Mouse (Mus musculus) lung, embryonic 16.5 days (tissue): ENCODE results near the gene Ift122. TPM values are rescaled to one million over a fixed set of nuclear protein-coding genes. Genes with fewer than 3 reads are reported as not detected.
A peak's percentile ranks its signal among the peaks of the same experiment; 100 is the strongest.

Source experiments
- ATAC-seq: fragments of 200-750 bp; cut with Nextera tagmentation; 2 replicates; pipeline ENCODE4 v1.8.0; 2017; ENCODE audit warnings: low read depth, mild to moderate bottlenecking, moderate library complexity
- H3K27ac ChIP-seq: fragments of 300-500 bp; sonication (generic); 2 replicates; pipeline ENCODE4 v1.5.1; 2014; ENCODE audit warnings: mild to moderate bottlenecking, control low read depth, low read length
- H3K27me3 ChIP-seq: fragments of 300-500 bp; sonication (generic); 2 replicates; pipeline ENCODE4 v1.6.1; 2014; ENCODE audit warnings: low read depth, low read length, mixed read lengths; ENCODE audit not compliant: control insufficient read depth, insufficient read depth
- H3K36me3 ChIP-seq: fragments of 300-500 bp; sonication (generic); 2 replicates; pipeline ENCODE4 v1.6.1; 2014; ENCODE audit warnings: low read length; ENCODE audit not compliant: control insufficient read depth, insufficient read depth
- H3K4me1 ChIP-seq: fragments of 300-500 bp; sonication (generic); replicated peaks from 2 replicates; pipeline ENCODE4 v1.6.1; 2014; ENCODE audit warnings: low read length, mixed read lengths; ENCODE audit not compliant: control insufficient read depth, insufficient read depth
- H3K4me2 ChIP-seq: fragments of 300-500 bp; sonication (generic); 2 replicates; pipeline ENCODE4 v1.6.1; 2014; ENCODE audit warnings: low read depth, low read length, control low read depth
- H3K4me3 ChIP-seq: fragments of 300-500 bp; sonication (generic); 2 replicates; pipeline ENCODE4 v1.5.1; 2014; ENCODE audit warnings: mild to moderate bottlenecking, low read length, control low read depth
- H3K9ac ChIP-seq: fragments of 300-500 bp; sonication (generic); 2 replicates; pipeline ENCODE4 v1.6.1; 2014; ENCODE audit warnings: low read length, control low read depth
- H3K9me3 ChIP-seq: fragments of 300-500 bp; sonication (generic); 2 replicates; pipeline ENCODE4 v1.6.1; 2016; ENCODE audit warnings: low read length; ENCODE audit not compliant: control insufficient read depth
- WGBS: fragments of 180-500 bp; shearing (Covaris S2); extraction: QIAGEN DNeasy Blood & Tissue Kit; methylation state at CpG from one replicate; pipeline ENCODE4 v1.1.7; 2014; 5-methylcytosine and 5-hydroxymethylcytosine counted together
- polyA plus RNA-seq: library from polyadenylated mRNA; unstranded; fragments of >200 nt; fragmentation: Nextera tagmentation; extraction: Ambion mirVana; gene quantifications from 2 replicates; pipeline ENCODE4 v1.2.1, GENCODE M21; 2015

Ift122 gene
- polyA plus RNA-seq, 1 experiment from 2014 or later: 23.5 TPM

DNA sequence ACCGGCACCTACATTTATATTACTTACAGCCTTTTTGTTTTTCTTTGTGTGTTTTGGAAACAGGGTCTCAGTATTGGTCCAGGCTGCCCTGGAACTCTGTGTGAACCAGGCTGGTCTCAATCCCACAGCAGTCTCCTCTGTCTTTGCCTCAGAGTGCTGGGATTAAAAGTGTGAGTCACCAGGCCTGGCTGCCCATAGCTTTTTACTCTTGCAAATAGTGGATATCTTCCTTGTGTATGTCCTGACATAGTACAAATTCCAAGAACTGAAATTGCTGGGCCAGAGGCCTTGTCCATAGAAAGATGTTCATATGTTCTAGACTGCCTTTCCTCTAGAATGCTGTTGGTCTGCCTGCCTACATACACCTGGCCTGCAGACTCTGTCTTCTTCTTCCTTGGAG is 43.1 kb downstream of the Ift122 start:
- H3K4me2 ChIP-seq: no peak overlapping the region
- no peak overlapping the region for H3K9ac ChIP-seq
- H3K4me1 ChIP-seq: peaks cover 23% of the 10 kb centered on the region
- H3K4me3 ChIP-seq: no peak overlapping the region
- H3K27me3 ChIP-seq: no peaks in the 10 kb centered on the region
- no peak for ATAC-seq
- 68% methylated on average over 1 of the region's 1 CpGs for WGBS
- H3K9me3 ChIP-seq: no peaks in the 10 kb centered on the region
- H3K36me3 ChIP-seq: no peaks in the 10 kb centered on the region
- H3K27ac ChIP-seq: peak overlapping the region; percentile 73; the same call in 1 of the 2 replicates

DNA sequence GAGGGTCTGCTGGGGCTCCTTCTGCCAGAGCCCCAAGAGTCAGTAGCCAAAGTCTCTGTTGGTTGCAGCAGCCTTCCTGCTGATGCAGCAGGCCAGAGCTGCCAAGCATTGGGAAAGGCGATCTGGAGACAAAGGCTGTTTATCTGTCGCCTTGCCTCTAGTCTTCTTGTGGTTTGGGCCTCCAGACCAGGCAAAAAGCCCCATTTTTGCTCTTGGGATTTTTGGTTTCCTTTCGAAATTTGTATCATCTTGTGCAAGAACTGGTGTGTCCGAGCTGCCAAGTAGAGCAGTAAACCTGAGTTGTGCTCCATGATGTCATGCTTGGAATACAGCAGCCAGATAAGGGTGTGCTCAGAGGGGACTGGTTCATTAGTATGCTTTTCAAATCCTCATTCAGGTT is 43.8 kb downstream of the Ift122 start:
- 57% methylated on average over 4 of the region's 4 CpGs for WGBS
- Histone ChIP-seq H3K4me3 (no peak overlapping the region), H3K4me1 (peaks cover 18% of the 10 kb centered on the region), H3K27me3 (no peaks in the 10 kb centered on the region), H3K27ac (peak overlapping the region; percentile 73), H3K36me3 (no peaks in the 10 kb centered on the region), H3K4me2 (no peak overlapping the region), H3K9me3 (no peaks in the 10 kb centered on the region), H3K9ac (0 out of 2 replicates have a peak overlapping the region, but pooled peaks have one; percentile 21)
- ATAC-seq: peak; percentile 42; the same call in 1 of the 2 replicates

DNA sequence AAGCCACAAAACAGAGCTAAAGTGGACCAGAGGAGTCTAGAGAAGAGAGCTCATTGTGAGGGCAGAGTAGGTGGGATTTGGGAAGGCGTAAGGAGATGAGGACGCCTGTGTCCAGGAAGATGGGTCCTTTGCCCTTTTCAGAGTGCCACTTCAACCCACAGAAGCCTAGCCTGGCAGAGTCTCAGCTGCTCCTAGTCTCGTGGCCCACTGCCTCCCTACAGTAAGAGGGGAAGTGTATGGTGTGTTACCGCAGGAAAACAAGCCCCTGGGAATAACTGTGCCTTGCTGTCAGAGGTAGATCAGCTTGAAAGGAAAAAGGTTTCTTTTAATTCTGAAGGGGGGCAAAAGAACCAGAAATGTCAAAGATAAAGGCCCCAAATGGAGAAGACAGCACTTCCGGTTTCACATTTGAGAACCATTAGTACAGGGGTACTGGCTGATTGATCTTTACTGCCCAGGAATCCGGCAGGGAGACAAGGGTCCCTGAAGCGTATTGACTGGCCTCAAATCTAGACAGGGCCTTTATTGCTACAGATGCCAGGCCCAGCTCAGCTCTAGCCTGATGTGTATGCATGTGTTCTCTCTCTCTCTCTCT is 44.8 kb downstream of the Ift122 start:
- Histone ChIP-seq H3K27me3 (no peaks in the 10 kb centered on the region), H3K4me1 (peaks cover 13% of the 10 kb centered on the region), H3K9me3 (no peaks in the 10 kb centered on the region), H3K9ac (no peak overlapping the region), H3K4me2 (no peak overlapping the region), H3K4me3 (no peak overlapping the region), H3K27ac (no peak overlapping the region), H3K36me3 (no peaks in the 10 kb centered on the region)
- no peak for ATAC-seq
- 79% methylated on average over 7 of the region's 7 CpGs for WGBS

DNA sequence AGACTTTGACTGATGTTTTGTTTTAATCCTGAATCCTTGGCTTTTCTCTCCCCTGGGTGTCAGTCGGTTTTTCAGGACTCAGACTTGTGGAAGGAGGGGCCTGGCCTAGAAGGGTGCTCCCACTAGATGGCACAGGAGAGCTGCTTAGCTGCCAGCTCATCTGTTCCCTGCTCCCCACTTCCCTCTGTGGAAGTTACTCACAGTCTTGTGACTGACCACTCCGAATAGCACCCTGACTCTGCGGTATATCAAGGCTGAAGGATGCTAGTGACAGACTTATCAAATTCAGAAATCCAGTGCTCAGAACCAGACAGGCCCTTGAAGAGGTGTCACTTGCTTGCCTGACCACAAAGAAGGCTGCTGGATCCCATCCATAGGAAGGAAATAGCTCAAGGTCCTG is 47.8 kb downstream of the Ift122 start:
- Histone ChIP-seq H3K27me3 (no peaks in the 10 kb centered on the region), H3K36me3 (no peaks in the 10 kb centered on the region), H3K4me1 (peaks cover 22% of the 10 kb centered on the region), H3K9me3 (no peaks in the 10 kb centered on the region), H3K27ac (peak overlapping the region; percentile 23), H3K4me2 (no peak overlapping the region), H3K9ac (no peak overlapping the region), H3K4me3 (no peak overlapping the region)
- peak; percentile 79 for ATAC-seq
- 7% methylated on average over 3 of the region's 3 CpGs for WGBS

DNA sequence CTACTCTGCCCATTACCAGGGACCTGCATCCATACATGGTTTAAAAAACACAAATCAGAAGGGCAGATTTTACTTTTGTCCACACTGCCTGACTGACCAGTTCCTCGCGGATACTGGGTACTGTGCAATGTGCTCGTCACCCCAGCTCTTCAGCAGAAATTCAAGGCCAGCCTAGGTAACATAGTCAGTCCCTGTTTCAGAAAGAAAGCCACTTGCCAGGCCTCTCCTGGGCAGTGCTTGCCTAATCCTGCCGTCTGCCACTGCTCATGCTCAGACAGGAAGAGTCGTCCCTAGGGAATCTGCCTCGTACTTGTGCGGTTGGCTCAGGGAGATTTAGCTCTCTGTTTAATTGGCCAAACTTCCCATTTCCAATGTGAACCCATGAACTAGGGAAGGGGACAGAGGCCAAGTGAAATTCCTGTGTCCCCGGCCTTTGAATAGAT is 48.2 kb downstream of the Ift122 start:
- no peak overlapping the region for H3K9ac ChIP-seq
- H3K4me2 ChIP-seq: no peak overlapping the region
- H3K27me3 ChIP-seq: no peaks in the 10 kb centered on the region
- no peaks in the 10 kb centered on the region for H3K9me3 ChIP-seq
- peak overlapping the region; percentile 23 for H3K27ac ChIP-seq
- H3K4me1 ChIP-seq: peaks cover 21% of the 10 kb centered on the region
- WGBS: 69% methylated on average over 8 of the region's 8 CpGs
- no peak overlapping the region for H3K4me3 ChIP-seq
- H3K36me3 ChIP-seq: no peaks in the 10 kb centered on the region
- peak; percentile 45 for ATAC-seq

DNA sequence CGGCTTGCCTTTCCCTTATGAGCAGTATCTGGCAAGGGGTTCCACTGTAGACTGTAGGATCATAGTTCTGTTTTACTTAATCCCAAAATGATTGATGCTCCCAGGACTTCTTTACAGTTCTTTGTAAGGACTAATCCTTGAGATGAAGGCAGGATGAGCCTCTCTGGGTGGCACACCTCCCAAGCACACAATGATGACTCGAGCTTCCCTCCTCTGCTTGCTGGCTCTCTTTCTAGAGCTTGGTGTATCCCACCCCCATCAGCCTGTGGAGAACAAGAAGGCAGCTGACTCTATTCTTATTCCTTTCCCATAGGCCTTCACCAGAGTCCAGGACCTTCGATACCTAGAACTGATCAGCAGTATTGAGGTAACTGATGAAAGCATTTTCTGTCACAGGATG is 49.3 kb downstream of the Ift122 start:
- Histone ChIP-seq H3K4me2 (no peak overlapping the region), H3K27me3 (no peaks in the 10 kb centered on the region), H3K9me3 (no peaks in the 10 kb centered on the region), H3K4me1 (peaks cover 15% of the 10 kb centered on the region), H3K4me3 (no peak overlapping the region), H3K9ac (no peak overlapping the region), H3K36me3 (peaks cover 5% of the 10 kb centered on the region), H3K27ac (no peak overlapping the region)
- ATAC-seq: no peak
- 82% methylated on average over 3 of the region's 3 CpGs for WGBS

DNA sequence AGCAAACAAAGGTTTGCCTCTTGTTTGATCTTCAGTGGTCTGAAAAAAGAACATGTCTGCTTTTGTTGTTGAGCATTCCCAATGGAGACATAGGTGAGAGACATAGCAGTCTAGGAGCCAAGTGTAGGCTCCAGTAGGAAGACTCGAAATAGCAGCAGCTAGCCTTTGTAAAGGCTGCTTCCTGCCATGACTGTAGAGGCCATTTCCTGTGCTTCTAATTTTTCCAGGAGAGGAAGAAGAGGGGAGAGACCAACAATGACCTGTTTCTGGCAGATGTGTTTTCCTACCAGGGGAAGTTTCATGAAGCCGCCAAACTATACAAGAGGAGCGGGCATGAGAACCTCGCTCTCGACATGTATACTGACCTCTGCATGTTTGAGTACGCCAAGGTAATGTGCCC is 52.3 kb downstream of the Ift122 start:
- H3K4me3 ChIP-seq: no peak overlapping the region
- peaks cover 5% of the 10 kb centered on the region for H3K36me3 ChIP-seq
- no peak overlapping the region for H3K9ac ChIP-seq
- no peaks in the 10 kb centered on the region for H3K27me3 ChIP-seq
- ATAC-seq: peak; percentile 20; the same call in 1 of the 2 replicates
- no peak overlapping the region for H3K4me2 ChIP-seq
- peak overlapping the region; percentile 80 for H3K27ac ChIP-seq
- H3K4me1 ChIP-seq: peaks cover 31% of the 10 kb centered on the region
- 59% methylated on average over 6 of the region's 6 CpGs for WGBS
- no peaks in the 10 kb centered on the region for H3K9me3 ChIP-seq

DNA sequence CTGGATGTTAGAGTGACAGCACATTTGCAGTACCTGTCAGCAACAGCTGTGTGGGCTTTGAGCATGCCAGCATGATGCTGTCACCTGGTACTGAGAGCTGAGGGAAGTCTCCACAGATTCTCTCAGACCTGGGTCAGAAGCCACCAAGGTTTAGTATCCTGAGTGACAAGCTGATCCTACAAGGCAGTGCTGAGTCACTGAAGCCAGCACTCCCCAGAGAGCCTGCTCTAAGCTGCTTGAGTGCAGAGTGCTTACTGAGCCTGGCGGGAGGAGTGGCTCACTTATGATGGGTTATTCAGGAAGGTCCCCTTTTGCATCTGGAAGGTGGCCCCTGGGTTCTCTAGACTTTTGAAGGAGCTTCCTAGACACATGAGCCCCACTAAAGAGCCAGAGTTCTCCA is 53.2 kb downstream of the Ift122 start:
- H3K4me2 ChIP-seq: no peak overlapping the region
- no peak for ATAC-seq
- H3K27ac ChIP-seq: no peak overlapping the region
- no peaks in the 10 kb centered on the region for H3K9me3 ChIP-seq
- no peaks in the 10 kb centered on the region for H3K27me3 ChIP-seq
- WGBS: 94% methylated on average over 1 of the region's 1 CpGs
- no peak overlapping the region for H3K9ac ChIP-seq
- no peak overlapping the region for H3K4me3 ChIP-seq
- H3K36me3 ChIP-seq: peaks cover 5% of the 10 kb centered on the region
- H3K4me1 ChIP-seq: peaks cover 27% of the 10 kb centered on the region

DNA sequence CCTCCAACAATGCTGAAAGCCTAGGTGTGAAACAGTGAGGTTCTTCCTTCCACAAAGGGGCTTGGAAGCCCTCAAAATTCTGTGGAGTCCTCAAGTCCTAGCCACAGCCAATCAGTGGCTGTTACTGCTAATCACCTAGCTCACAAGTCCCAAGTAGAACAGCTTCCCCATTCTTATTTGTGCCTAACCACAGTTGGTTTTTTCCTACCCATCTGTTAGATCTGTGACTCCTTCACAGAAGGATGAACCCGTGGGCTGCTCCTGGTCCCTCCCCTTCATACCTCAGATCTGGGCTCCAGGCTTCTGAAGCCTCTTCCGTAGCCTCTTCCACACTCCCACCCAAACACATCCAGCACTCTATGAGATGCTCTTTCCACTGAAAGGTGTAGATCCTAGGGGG is 53.6 kb downstream of the Ift122 start:
- peaks cover 5% of the 10 kb centered on the region for H3K36me3 ChIP-seq
- H3K27ac ChIP-seq: no peak overlapping the region
- H3K4me1 ChIP-seq: peaks cover 27% of the 10 kb centered on the region
- ATAC-seq: no peak
- H3K27me3 ChIP-seq: no peaks in the 10 kb centered on the region
- 71% methylated on average over 2 of the region's 2 CpGs for WGBS
- H3K9ac ChIP-seq: no peak overlapping the region
- H3K4me2 ChIP-seq: no peak overlapping the region
- H3K9me3 ChIP-seq: no peaks in the 10 kb centered on the region
- no peak overlapping the region for H3K4me3 ChIP-seq
